Mouse (Mus musculus): ENCODE data around the gene OR5BS1P.
"Not testable (repeated sequence)": the region's sequence is repeated elsewhere in the genome, so short reads cannot be mapped to it uniquely, and the experiment has no call there.

Gene OR5BS1P

DNA sequence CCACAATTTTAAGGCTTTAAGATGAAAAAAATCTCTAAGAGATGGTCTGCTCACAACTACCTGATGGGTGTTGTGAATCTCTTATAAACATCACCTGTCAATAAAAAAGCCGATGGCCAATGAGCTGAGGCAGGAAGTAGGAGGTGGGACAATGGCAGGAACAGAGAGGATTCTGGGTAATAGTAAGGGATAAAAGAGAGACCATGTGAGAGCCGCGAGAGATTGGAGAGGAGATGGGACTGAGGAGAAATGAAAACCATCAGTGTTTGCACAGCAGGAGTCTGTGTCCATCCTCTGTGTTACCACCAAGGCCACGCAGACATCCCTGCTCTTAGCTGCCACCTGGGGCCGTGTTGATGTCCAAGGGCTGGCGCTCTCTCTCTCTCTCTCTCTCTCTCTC, 37.6 kb downstream of the OR5BS1P start:
- no peak for DNase-seq

DNA sequence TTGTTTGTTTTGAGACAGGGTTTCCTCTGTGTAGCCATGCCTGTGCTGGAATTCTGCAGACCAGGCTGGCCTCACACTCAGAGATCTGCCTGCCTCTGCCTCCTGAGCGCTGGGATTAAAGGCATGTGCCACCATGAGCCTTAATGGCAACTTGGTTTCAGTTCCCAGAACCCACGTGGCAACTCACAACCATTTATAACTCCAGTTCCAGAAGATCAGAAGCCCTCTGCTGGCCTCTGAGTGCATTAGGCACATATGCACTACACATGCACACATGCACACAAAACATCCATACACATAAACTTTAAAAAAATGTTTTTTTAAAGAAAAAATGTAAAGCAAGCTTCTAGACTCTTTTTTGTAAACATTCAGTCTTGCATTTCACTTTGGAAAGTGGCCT, 39.7 kb downstream of the OR5BS1P start:
- no peak for DNase-seq

DNA sequence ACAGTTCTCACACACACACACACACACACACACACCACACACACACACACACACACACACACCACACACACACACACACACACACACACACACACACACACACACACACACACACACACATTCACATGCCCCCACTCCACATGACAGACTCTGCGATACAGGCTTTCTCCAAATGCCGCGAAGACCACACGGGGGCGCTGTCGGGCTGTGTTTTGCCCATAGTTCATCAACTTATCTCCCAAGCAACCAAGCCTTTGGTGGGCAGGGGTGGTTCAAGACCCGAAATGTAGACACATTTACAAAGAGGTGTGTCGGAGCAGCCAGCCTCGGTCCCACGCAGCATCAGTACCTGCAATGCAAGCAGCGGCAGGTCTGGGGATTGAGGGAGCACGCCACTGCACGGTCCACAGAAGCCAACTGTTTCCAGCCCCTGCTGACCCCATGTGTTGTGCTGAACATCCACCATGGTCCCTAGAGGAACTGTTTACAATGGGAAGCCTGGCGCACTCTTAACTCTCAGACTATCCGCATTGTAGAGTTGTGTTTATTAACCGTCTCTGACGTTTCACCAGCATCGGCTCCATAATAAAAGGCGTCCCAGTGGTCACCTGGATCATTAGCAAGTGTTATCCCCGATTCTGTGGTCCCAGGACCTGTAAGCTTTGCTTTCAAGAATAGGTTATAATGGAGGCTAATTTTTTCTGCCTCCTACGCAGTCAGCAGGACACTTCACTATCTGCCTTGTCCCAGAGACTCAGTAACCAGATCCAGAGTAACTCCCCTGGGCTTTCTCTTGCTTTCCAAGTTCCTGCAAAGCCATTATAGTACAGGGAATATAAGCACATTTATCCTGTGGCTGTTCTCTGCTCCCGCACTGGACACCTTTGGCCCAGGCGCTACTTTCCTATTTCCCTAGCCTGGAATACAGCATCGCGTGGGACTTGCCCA, 41.0 kb downstream of the OR5BS1P start:
- peak; percentile 89 for DNase-seq

DNA sequence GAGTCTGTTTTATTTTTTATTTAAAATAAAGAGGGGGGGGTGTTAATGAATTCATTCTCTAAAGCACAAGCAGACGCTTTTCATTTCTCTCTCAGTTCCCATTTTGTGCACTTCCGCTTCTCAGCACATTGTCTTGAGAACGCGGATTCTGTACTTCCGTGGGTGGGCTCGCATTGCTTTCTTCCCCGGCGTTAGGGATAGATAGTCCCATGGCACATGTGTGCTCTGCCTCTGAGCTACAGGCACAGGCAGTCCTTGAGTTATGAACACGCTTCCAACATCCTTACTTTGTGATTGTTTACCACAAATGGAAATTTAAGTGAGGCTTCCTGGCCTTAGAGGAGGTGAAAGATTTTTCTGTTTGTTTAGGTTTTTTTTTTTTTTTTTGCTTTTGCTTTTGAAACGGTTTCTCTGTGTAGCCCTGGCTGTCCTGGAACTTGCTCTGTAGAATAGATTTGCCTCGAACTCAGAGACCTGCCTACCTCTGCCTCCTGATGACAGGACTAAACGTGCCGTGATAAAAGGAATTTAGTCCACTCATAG, 41.8 kb downstream of the OR5BS1P start:
- no peak for DNase-seq

DNA sequence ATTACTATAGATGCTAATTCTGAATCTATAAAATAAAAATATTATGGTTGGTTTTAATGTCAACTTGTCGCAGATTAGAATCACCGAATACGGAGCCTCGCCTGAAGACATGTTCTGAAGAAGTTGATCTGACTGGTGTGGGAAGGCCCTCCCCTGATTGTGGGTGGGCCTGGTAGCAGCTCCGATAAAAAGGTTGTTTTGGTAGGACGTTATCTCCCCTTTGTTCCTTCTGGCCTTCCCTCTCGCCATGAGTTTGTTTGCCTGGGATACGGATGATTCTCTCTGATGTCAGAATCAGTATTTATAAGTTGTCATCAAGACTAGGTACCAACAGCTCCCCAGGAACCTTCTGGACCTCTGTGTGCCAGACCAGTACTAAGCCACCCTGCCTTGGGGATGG, 42.5 kb downstream of the OR5BS1P start:
- no peak for DNase-seq

DNA sequence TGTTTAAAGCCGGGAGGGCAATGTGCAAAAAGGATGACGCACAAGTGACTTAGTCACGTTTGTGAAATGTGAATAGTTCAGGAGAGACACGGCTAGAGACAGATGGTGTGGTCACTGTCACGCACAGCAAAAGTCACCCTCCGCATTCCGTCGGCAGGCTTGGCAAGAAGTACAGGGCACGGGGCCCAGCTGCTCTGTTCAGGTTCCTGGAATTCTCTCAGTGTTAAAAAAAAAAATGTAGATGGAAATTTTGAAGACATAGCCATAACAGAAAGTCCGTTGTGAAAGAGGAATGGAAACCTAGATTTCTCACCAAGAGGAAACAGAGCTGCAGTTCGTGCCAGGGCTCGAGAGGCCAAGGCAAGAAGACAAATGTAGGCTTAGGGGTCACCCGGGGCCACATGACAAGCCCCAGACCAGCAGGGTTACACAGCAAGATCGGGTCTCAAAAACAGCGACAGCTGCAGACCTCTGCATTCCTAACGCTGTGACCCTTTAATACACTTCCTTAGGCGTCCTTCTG, 43.2 kb downstream of the OR5BS1P start:
- no peak for DNase-seq

DNA sequence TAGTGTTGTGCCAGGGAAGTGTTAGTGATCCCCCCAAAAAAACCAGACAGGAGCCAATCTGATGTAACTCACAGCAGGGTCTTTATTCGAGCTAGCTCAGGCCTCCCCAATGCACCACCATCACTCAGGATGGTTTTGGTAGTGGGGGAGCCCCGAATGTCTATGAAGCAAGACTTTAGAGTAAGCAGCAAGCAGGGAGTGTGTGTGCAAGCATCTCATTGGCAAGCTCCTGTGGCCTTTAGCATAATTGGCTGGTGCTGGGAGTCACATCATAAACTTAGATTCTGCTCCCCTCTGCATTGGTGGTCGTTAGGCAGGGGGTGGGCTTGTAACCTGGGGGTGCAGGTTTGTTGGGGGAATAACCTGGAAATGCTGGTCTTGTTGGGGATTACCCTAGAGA, 44.0 kb downstream of the OR5BS1P start:
- DNase-seq: not testable (repeated sequence)

DNA sequence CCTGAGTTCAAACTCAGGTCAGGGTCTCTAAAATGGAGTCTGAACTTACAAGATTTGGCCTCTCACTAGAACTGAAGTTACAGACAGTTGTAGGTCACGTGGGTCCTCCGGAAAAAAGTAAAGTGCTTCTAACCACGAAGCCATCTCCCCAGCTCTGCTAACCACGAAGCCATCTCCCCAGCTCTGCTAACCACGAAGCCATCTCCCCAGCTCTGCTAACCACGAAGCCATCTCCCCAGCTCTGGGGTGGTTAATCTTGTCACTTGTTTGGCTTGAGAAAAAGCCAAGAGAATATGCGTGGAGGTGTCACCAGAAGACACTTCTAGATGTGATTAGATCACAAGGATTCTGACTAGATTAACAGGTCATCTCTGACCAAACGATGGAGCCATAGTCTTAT, 44.5 kb downstream of the OR5BS1P start:
- DNase-seq: no peak

DNA sequence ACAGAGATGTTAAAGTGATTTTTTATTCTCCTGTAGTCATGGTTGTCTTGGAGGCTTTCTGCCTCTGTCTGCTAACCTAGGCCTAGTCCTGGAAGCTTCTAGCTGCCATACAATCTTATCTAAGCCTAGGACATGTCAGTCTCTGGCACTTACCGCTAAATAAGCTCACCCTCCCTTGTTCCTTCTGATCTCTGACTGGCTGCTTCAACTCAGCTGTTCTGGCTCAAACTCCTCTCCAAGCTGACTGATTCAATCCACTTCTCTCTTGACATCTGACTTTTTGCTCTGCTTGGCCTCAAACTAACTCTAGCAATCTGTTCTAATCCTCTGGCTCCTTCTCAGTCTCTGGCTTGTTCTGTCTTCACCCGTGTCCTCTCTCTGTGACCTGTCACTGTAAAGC, 45.1 kb downstream of the OR5BS1P start:
- DNase-seq: not testable (repeated sequence)

DNA sequence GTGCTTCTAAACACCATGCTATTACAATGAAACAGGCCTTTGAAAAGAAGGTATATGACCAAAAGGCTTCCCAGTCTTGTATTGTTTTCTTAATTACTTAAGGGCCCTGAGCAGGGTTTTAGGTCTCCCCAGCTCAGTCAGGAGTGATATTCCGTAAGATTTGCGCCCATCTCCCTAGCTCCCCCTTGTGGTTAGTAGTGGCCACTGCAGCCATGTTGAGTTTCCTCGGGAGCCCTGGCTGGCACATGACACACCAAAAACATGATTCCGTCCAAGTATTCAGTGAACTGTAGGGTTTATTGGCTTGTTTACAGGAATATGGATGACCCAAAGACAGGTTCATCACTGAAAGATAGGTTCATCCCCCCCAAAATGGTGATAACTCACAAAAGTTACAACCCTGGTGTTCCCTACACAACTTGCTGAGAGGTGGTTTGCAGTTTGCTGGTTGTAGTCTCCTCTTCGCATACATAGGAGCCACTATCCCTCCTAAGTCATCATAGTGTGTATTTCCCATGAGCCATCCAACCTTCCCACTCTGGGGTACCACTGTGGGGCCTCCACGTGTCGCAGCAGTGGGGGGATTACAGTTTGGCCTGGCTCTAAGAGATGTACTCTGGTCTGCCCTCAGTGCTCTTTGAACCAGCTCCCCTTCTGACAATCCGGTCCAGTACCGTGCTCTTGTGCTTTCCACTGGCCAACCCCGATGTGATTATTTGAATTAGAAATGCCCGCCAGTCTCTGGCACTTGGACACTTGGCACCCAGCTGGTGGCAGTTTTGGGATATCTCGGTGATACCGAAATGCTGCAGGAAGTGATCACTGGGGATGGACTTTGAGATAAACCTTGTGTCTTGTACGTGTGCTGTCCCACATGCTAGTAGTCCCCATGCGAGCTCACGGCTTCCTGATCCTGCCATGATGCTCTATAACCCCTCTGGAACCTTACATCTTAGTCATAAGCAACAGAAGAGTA, 48.0 kb downstream of the OR5BS1P start:
- peak; percentile 68 for DNase-seq

DNA sequence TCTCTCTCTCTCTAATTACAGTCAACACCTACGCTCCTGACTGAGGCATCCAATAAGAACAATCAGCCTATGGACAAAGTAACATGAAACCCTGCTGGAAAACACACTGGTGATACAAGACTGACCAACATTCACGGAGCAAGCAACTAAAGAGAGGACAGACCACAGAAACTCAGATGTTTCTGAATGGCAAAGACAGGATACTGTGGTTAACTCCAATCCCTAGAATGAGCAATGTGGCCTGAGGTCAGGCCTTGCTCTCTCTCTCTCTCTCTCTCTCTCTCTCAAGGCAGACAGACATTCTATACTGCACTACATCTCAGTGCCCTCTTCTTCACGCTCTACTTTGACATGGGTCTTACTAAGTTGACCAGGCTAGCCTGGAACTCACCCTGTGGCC, 51.5 kb downstream of the OR5BS1P start:
- no peak for DNase-seq

DNA sequence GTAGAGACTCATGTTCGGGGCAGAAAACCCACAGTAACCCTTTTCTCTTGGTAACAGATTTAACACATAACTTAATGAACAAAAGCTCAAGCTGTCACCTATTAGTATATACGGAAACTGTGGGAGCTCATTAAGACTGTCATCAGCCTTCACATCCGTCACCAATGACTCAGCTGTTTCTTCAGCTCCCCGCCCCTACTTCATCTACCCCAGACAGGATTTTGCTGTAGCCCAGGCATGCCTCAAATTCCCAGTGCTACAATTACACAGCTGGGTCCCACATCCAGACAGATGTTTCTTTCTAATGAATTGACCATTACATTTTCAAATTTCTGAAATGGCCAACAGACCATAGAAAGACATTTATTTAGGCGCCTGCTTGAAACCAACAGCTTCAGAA, 56.4 kb downstream of the OR5BS1P start:
- no peak for DNase-seq

DNA sequence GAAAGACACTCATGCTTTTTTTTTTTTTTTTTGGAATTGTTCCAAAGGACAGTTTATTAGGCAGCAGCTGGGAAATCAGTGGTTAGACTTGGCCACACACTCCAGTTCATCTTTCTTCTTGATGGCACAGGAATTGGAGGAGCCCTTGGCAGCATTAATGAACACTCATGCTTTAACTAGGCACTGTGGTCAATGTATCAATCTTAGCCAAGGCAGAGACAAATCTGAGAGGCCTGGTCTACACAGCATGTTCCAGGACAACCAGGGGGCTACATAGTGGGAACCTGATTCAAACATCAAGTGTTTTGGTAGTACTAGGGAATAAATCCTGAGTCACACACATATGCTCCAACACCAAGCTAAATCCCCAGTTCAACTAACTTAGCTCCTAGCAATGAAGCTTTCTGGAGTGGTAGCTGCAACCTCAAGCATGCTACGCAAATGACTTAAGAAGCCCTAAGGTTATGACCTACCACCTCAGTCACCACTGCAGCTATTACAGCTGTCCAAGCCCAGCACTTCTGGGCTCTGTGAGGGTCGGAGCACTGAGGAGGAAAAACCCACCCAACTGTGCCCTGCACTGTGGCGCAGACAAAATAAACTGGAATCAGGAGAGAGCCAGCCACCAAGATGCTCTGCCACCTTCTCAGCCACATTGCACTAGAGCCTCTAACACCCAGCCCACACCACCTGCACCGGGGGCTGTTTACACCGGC, 57.5 kb downstream of the OR5BS1P start:
- no peak for DNase-seq

DNA sequence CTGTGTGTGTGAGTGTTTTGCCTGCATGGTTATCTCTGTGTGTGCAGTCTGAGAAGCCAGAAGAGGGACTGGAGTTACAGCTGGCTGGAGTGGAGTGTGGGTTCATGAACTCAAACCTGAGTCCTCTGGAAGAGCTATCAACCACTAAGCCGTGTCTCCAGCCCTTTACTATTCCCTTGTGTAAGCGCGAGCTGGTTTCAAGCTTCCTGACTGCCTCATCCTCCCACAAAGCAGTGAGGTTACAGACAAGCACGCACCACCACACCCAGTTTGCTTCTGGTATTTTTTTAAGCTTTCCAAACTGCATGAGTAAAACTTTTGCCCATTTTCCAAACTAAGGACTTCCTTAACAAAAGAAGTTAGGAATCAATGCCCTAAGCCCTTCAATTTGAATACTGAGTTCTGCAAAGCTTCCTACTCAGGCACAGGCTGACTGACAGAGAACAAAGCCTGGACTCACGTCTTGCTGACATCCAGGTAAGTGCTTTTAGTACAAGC, 58.4 kb downstream of the OR5BS1P start:
- DNase-seq: no peak
